Mouse (Mus musculus) heart, embryonic 15.5 days (tissue): ENCODE results near the gene D17H6S53E. TPM values are rescaled to one million over a fixed set of nuclear protein-coding genes. Genes with fewer than 3 reads are reported as not detected.
A peak's percentile ranks its signal among the peaks of the same experiment; 100 is the strongest.

Experiments used
- ATAC-seq: fragments of 200-750 bp; cut with Nextera tagmentation; replicated peaks from 2 replicates; pipeline ENCODE4 v1.8.0; 2017; ENCODE audit warnings: low read depth, moderate TSS enrichment; ENCODE audit not compliant: insufficient number of reproducible peaks, insufficient read depth, low FRiP score
- H3K27ac ChIP-seq: fragments of 300-500 bp; sonication (generic); 2 replicates; pipeline ENCODE4 v1.5.1; 2015; ENCODE audit warnings: mild to moderate bottlenecking, inconsistent platforms
- H3K27me3 ChIP-seq: fragments of 300-500 bp; sonication (generic); 2 replicates; pipeline ENCODE4 v1.6.1; 2015; ENCODE audit warnings: inconsistent platforms
- H3K36me3 ChIP-seq: fragments of 300-500 bp; sonication (generic); 2 replicates; pipeline ENCODE4 v1.6.1; 2015; ENCODE audit warnings: mild to moderate bottlenecking, inconsistent platforms
- H3K4me1 ChIP-seq: fragments of 300-500 bp; sonication (generic); replicated peaks from 2 replicates; pipeline ENCODE4 v1.6.1; 2015; ENCODE audit warnings: inconsistent platforms
- H3K4me2 ChIP-seq: fragments of 300-500 bp; sonication (generic); 2 replicates; pipeline ENCODE4 v1.6.1; 2015; ENCODE audit warnings: inconsistent platforms, mild to moderate bottlenecking, moderate library complexity
- H3K4me3 ChIP-seq: fragments of 300-500 bp; sonication (generic); 2 replicates; pipeline ENCODE4 v1.5.1; 2015; ENCODE audit warnings: mild to moderate bottlenecking, inconsistent platforms
- H3K9ac ChIP-seq: fragments of 300-500 bp; sonication (generic); 2 replicates; pipeline ENCODE4 v1.6.1; 2015; ENCODE audit warnings: mild to moderate bottlenecking, inconsistent platforms
- H3K9me3 ChIP-seq: fragments of 300-500 bp; sonication (generic); replicated peaks from 2 replicates; pipeline ENCODE4 v1.6.1; 2016; ENCODE audit warnings: inconsistent platforms
- WGBS: fragments of 180-500 bp; shearing (Covaris S2); methylation state at CpG from one replicate; pipeline ENCODE4 v1.1.7; 2015; ENCODE audit warnings: mixed read lengths; 5-methylcytosine and 5-hydroxymethylcytosine counted together
- polyA plus RNA-seq: library from polyadenylated mRNA; unstranded; fragments of >200 nt; fragmentation: Nextera tagmentation; extraction: Ambion mirVana; gene quantifications from 2 replicates; pipeline ENCODE4 v1.2.1, GENCODE M21; 2015

Gene D17H6S53E
- polyA plus RNA-seq, 1 experiment from 2014 or later: 11.2 TPM

DNA sequence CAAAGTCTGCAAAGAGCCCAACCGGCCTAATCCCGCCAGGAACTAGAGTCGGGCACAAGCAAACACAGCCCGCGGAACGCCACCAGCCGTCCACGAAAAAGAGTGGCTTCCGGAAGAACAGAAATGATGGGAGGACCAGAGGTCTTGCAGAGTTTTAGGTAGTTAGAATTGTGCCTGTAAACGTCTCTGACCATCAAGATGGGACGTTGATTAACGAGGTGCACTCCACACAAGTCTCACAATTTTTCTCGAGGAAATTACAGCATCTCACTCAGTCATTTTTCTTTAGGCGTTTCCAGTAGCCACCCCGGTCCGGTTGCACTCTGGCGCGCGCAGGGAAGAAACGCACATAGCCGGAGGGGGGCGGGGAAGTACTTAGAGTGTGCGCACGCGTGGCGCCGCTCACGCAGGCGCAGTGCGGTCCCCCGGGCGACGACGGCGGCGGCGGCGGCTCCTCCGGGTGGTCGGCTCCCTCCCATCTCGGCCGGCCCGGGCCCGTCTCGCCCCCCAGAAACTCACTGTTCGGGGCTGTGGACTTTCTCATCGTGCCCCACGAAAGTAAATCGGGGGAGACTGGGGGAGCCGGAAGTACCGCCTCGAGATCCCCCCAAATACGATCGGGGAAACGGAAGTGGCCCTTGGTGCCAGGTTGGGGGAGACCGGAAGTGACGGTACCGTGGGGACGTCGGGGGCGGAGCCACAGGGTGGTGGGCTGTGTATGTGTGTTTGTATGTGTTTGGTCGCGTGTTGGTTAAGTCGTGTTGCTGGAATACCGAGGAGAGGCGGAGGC, 8.8 kb downstream of the D17H6S53E start, which contains the start of gene Bag6:
Bag6 (plus strand) TSS at position 378 of the 790 bp plus-strand sequence.
- Histone ChIP-seq H3K27ac (peak within 1 kb of the TSS; percentile 99), H3K9ac (peak within 1 kb of the TSS; percentile 82), H3K27me3 (no peaks in the 10 kb centered on the region), H3K4me3 (peak within 1 kb of the TSS; percentile 88), H3K4me2 (peak within 1 kb of the TSS; percentile 73), H3K9me3 (no peaks in the 10 kb centered on the region), H3K36me3 (peaks cover 25% of the 10 kb centered on the region), H3K4me1 (peaks cover 14% of the 10 kb centered on the region)
- ATAC-seq: peak; percentile 95
- under 1% methylated on average over 66 of the region's 66 CpGs for WGBS

GRCm38 (mm10) chr17:35135591-35136320, 9.6 kb downstream of the D17H6S53E start:
- Histone ChIP-seq H3K4me2 (peak overlapping the region; percentile 73), H3K4me1 (peaks cover 14% of the 10 kb centered on the region), H3K4me3 (peak overlapping the region; percentile 88), H3K27me3 (no peaks in the 10 kb centered on the region), H3K27ac (peak overlapping the region; percentile 99), H3K9ac (peak overlapping the region; percentile 82), H3K36me3 (peaks cover 26% of the 10 kb centered on the region), H3K9me3 (no peaks in the 10 kb centered on the region)
- under 1% methylated on average over 42 of the region's 43 CpGs for WGBS
- ATAC-seq: peak; percentile 60

DNA sequence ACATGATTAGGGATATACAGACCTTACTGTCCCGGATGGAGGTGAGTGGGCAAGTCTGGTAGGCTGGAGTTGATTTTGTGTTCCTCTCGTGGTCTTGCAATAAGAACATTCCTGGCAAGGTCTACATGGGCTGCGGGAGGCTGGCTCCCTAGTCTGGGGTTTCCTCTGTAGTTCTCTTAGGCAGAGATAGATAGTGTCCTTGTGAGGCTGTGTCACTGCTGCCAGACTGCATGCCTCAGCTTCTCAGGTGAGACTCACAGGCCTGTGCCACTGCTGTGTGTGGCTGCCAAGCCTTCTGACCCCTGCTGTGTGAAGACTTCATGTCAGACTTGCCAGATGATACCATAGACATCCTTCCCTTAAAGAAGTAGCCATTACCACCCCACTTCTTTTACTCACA, 13.1 kb downstream of the D17H6S53E start:
- Histone ChIP-seq H3K4me1 (peaks cover 14% of the 10 kb centered on the region), H3K27me3 (no peaks in the 10 kb centered on the region), H3K27ac (no peak overlapping the region), H3K9ac (no peak overlapping the region), H3K4me3 (no peak overlapping the region), H3K36me3 (peaks cover 61% of the 10 kb centered on the region), H3K9me3 (no peaks in the 10 kb centered on the region; the same call in 1 of the 2 replicates), H3K4me2 (no peak overlapping the region)
- ATAC-seq: no peak
- WGBS: 91% methylated on average over 3 of the region's 3 CpGs

DNA sequence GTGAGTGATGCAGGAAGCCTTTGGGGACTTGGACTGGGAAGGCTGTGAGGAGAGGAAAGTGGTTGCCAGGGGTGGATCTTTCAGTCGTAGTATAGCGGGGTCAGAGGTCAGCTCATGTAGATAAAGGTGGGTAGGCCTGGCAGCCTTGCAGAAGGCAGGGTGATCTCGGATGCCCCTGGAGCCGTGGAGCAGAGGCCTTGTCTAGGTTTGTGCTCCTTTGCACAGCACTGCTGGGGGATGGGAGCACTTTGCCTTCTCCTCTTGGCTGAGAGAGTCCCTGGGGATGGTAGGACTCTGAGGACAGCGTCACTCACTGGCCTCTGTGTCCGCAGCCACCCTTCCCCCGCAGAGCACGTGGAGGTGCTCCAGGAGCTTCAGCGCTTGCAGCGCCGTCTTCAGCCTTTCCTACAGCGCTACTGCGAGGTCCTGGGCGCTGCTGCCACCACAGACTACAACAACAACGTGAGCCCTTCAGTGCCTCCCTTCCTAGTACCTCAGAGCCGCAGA, 14.4 kb downstream of the D17H6S53E start:
- H3K27me3 ChIP-seq: no peaks in the 10 kb centered on the region
- no peak overlapping the region for H3K4me3 ChIP-seq
- 71% methylated on average over 16 of the region's 16 CpGs for WGBS
- H3K9me3 ChIP-seq: no peaks in the 10 kb centered on the region; the same call in 1 of the 2 replicates
- peaks cover 14% of the 10 kb centered on the region for H3K4me1 ChIP-seq
- H3K36me3 ChIP-seq: peaks cover 74% of the 10 kb centered on the region
- H3K9ac ChIP-seq: no peak overlapping the region
- ATAC-seq: no peak
- no peak overlapping the region for H3K27ac ChIP-seq
- no peak overlapping the region for H3K4me2 ChIP-seq

DNA sequence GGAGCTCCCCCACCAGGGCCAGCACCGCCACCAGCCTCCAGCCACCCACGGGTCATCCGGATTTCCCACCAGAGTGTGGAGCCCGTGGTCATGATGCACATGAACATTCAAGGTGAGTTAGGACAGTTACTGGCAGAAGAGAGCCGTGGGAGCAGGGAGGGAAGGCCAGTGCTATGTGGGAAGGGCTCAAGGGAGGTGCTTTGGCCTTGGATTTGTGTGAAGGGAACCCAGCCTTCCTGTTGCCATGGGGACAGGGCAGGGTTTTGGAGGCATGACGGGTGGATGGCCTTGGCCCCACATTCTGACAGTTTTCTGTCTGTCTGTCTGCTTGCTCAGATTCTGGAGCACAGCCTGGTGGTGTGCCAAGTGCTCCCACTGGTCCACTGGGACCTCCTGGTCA, 15.8 kb downstream of the D17H6S53E start:
- Histone ChIP-seq H3K4me3 (no peak overlapping the region), H3K4me1 (peaks cover 6% of the 10 kb centered on the region), H3K27ac (no peak overlapping the region), H3K27me3 (no peaks in the 10 kb centered on the region), H3K4me2 (no peak overlapping the region), H3K36me3 (peaks cover 88% of the 10 kb centered on the region), H3K9ac (no peak overlapping the region), H3K9me3 (no peaks in the 10 kb centered on the region; the same call in 1 of the 2 replicates)
- WGBS: 90% methylated on average over 6 of the region's 6 CpGs
- no peak for ATAC-seq

DNA sequence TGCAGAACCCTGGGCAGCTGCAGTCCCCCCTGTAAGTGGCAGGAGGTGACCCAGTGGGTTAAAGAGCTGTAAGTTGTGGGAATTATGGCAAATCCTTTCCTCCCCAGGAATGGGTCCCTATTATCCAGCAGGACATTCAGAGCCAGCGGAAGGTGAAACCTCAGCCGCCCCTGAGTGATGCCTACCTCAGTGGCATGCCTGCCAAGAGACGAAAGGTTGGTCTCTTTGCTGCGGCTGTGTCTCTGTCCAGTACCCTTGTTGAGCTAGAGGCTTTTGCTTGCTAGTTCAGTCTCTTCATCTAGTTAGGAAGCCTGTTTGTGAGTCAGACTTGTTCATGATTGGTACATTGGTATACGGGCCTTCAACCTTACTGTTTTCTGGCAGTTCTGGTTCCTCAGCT, 20.0 kb downstream of the D17H6S53E start:
- 84% methylated on average over 5 of the region's 5 CpGs for WGBS
- no peak overlapping the region for H3K9ac ChIP-seq
- no peaks in the 10 kb centered on the region; the same call in 1 of the 2 replicates for H3K9me3 ChIP-seq
- no peaks in the 10 kb centered on the region for H3K27me3 ChIP-seq
- no peak for ATAC-seq
- peaks cover 98% of the 10 kb centered on the region for H3K36me3 ChIP-seq
- H3K4me1 ChIP-seq: no peaks in the 10 kb centered on the region
- no peak overlapping the region for H3K4me3 ChIP-seq
- H3K27ac ChIP-seq: no peak overlapping the region
- no peak overlapping the region for H3K4me2 ChIP-seq

GRCm38 (mm10) chr17:35147348-35147747, 21.2 kb downstream of the D17H6S53E start:
- H3K36me3 ChIP-seq: peaks cover 98% of the 10 kb centered on the region
- WGBS: 61% methylated on average over 3 of the region's 3 CpGs
- H3K27me3 ChIP-seq: no peaks in the 10 kb centered on the region
- ATAC-seq: no peak
- H3K9ac ChIP-seq: no peak overlapping the region
- H3K27ac ChIP-seq: no peak overlapping the region
- no peaks in the 10 kb centered on the region for H3K4me1 ChIP-seq
- no peak overlapping the region for H3K4me3 ChIP-seq
- H3K4me2 ChIP-seq: no peak overlapping the region
- H3K9me3 ChIP-seq: no peaks in the 10 kb centered on the region; the same call in 1 of the 2 replicates

DNA sequence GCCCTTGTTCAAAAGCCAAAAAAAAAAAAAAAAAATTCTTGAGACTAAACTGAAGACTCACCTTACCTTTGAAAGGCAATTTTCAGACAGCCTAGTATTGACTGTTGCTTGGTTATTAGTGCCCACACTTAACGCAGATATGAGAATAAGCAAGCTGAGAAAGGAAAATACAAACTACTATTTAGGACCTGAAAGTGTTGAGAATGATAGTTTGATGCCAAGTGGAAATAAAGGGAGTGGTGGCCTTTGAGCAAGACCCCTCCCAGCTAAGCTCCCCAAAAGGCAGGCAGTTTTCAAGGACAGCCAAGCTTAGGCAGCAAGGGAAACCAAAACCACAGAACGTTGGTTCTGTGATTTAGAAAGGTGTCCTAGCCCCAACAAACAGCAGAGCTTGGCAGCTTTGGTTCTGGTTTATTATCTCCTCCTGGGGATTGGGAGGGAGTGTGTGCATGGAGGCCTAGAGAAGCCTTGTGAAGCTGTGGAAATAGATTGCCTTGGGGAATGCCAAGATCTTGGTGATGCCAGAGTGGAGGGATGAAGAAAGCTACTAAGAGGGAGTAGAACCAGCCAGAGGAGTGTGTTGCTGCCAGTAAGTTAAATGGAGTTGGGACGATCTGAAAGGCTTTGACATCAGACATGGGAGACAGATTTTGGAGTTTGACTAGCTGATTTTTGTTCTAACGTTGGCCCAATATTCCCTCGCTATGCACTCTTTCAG, 21.9 kb downstream of the D17H6S53E start:
- Histone ChIP-seq H3K4me3 (no peak overlapping the region), H3K4me2 (no peak overlapping the region), H3K9me3 (no peaks in the 10 kb centered on the region; the same call in 1 of the 2 replicates), H3K27ac (peak overlapping the region; percentile 8; the same call in 1 of the 2 replicates), H3K36me3 (peaks cover 98% of the 10 kb centered on the region), H3K4me1 (no peaks in the 10 kb centered on the region), H3K9ac (no peak overlapping the region), H3K27me3 (no peaks in the 10 kb centered on the region)
- WGBS: 62% methylated on average over 5 of the region's 5 CpGs
- no peak for ATAC-seq

- ATAC-seq: no peak
- no peak overlapping the region for H3K27ac ChIP-seq
- peaks cover 98% of the 10 kb centered on the region for H3K36me3 ChIP-seq
- no peaks in the 10 kb centered on the region for H3K9me3 ChIP-seq
- no peak overlapping the region for H3K4me3 ChIP-seq
- H3K9ac ChIP-seq: no peak overlapping the region
- H3K4me2 ChIP-seq: no peak overlapping the region
- H3K27me3 ChIP-seq: no peaks in the 10 kb centered on the region
- WGBS: 96% methylated on average over 4 of the region's 4 CpGs
- no peaks in the 10 kb centered on the region for H3K4me1 ChIP-seq
These were observed 25.9 kb downstream of the D17H6S53E start for GRCm38 (mm10) chr17:35152121-35152520.

- no peak for ATAC-seq
- Histone ChIP-seq H3K36me3 (peaks cover 98% of the 10 kb centered on the region), H3K27ac (no peak overlapping the region), H3K4me2 (no peak overlapping the region), H3K27me3 (no peaks in the 10 kb centered on the region), H3K4me3 (no peak overlapping the region), H3K4me1 (no peaks in the 10 kb centered on the region), H3K9me3 (no peaks in the 10 kb centered on the region), H3K9ac (no peak overlapping the region)
- 69% methylated on average over 9 of the region's 9 CpGs for WGBS
These were observed 26.9 kb downstream of the D17H6S53E start for GRCm38 (mm10) chr17:35153077-35153476.

DNA sequence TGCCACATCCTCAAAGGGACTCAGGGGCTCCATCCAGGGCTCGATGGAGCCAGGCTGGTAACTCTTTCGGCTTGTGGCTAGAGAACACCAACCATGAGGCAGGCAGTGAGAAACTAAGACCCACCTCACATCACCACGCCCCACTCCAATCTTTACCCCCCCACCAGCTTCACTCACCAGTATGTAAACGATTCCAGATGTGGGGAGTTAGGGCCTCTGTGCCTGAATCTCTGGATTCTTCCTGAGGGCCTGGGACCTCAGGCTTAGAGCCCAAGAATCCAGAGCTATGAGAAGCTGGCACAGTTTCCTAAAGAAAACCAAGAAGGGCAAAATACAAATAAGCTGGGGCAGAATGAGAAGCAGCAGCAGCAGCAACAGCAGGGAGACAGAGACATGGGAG, 27.8 kb downstream of the D17H6S53E start:
- no peak overlapping the region for H3K27ac ChIP-seq
- H3K9me3 ChIP-seq: no peaks in the 10 kb centered on the region
- WGBS: 83% methylated on average over 4 of the region's 4 CpGs
- no peak overlapping the region for H3K4me3 ChIP-seq
- no peaks in the 10 kb centered on the region for H3K27me3 ChIP-seq
- peaks cover 98% of the 10 kb centered on the region for H3K36me3 ChIP-seq
- no peak overlapping the region for H3K9ac ChIP-seq
- no peaks in the 10 kb centered on the region for H3K4me1 ChIP-seq
- no peak for ATAC-seq
- no peak overlapping the region for H3K4me2 ChIP-seq
